Mouse (Mus musculus): ENCODE data around the gene Chsy1.
A peak's percentile ranks its signal among the peaks of the same experiment; 100 is the strongest.

Chsy1 gene

DNA sequence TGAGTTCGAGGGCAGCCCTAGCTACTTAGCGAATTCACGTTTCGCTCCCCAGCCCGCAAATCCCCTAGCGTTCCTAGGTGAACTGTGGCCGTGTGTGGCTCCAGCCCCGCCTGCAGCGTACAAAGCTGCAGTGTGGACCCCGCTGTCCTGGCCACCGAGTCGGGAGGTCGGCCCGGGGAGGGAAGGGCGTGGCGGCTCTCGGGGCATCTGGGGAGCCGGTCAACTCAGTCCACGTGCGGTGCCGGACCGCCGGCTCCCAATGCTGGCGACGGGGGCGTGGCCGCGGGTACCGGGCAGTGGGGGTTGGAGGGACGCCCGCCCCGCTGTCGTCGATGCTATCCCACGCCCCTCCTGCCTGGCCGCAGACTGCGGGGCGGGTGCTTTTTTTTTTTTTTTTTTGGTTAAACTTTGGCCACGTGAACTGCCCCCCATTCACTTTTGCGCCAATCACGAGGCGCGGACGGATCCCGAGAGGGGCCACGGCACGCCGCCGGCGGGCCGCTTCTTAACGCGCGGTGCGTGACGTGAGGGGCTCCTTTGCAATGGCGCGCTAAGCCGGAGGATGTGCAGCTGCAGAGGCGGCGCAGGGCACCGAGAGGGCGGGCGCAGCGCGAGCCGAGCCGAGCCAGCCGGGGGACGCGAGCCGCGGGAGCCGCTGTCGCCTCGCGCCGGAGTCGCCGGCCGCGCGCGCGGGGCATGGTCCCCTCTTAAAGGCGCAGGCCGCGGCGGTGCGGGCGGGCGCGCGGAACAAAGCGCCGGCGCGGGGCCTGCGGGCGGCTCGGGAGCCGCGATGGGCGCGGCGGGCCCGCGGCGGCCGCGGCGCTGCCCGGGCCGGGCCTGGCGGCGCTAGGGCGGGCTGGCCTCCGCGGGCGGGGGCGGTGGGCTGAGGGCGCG lies at the start of gene Chsy1:
Gene Chsy1, plus strand, starts transcription at position 555 of the 894 bp plus-strand sequence.
- peak; percentile 69 for ATAC-seq (ENCODE audit: insufficient number of reproducible peaks, low FRiP score, low TSS enrichment)

DNA sequence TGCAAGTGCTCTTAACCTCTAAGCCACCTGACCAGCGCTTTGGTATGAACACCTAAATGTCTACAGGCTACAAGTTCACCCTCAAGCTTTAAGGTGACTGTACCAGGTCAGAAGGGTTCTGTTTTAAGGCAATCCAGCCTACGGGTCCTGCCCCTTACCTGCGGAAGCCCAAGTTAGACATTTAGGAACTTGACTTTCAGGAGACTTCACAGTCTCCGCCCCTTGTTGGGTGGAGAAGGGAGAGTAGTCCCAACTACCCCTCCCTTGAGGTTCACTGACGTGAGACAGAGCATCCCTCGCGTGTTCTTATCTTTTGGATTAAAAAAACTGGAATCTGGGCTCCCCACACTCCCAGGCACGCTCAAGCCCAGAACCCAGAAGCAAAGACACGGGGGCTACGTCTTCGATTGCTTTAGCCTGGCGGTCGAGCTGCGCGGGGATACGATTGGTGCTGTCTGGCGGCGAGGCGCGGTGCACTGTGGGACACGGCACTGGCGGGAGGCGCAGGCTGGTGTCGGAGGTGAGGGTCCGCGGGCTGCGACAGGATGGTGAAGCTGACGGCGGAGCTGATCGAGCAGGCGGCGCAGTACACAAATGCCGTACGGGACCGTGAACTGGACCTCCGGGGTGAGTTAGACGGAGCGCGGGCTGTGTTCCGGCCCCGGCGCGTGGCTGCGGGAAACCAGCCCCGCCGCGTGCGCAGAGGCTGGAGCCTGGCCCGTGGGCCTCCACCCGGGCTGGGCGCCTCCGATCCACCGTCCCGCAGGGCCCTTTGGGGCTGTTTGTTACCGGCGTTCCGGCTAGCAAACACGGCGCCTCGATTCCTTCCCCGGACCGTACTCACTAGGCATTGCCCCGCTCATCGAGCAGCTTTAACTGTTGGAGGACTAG lies 49.0 kb upstream of the Chsy1 start:
- peak; percentile 91 for ATAC-seq (ENCODE audit: insufficient number of reproducible peaks, low FRiP score, low TSS enrichment)

DNA sequence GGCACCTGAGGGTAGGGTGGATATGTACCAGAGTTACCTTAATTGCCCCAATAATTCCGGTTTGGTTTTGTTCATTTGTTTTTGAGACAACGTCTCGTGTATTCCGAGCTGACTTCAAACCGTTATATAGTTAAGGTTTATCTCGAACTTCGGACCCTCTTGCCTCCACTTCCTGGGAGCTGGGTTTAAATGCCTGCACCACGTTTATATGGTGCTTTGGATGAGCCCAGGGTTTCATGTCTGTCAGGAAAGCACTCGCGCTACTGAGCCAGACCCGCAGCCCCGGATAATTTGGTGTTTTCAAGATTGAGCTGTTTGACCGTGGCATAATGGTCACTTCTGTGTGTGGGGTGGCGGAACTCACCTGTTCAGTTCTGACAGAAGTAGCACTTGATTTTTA lies 48.3 kb upstream of the Chsy1 start:
- ATAC-seq (ENCODE audit: insufficient number of reproducible peaks, low FRiP score, low TSS enrichment), result no peak

DNA sequence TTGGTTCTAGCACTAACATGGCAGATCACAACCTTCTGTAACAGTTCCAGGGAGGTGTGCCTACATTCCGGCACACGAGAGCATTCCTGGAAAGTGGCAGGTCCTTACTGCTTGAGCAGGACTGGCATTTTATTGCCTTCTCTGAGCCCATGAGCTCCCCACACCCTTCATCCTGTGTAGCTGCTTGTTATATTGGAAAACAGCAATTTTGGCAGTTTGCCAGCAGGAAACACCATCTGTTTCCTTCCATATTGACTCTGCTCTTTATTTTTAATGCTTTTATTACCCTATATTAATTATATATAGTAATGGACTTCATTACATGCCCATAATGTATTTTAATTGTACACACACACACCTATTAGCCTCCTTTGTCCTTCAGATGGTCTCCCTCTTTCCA lies 32.9 kb upstream of the Chsy1 start:
- ATAC-seq (ENCODE audit: insufficient number of reproducible peaks, low FRiP score, low TSS enrichment), result no peak

DNA sequence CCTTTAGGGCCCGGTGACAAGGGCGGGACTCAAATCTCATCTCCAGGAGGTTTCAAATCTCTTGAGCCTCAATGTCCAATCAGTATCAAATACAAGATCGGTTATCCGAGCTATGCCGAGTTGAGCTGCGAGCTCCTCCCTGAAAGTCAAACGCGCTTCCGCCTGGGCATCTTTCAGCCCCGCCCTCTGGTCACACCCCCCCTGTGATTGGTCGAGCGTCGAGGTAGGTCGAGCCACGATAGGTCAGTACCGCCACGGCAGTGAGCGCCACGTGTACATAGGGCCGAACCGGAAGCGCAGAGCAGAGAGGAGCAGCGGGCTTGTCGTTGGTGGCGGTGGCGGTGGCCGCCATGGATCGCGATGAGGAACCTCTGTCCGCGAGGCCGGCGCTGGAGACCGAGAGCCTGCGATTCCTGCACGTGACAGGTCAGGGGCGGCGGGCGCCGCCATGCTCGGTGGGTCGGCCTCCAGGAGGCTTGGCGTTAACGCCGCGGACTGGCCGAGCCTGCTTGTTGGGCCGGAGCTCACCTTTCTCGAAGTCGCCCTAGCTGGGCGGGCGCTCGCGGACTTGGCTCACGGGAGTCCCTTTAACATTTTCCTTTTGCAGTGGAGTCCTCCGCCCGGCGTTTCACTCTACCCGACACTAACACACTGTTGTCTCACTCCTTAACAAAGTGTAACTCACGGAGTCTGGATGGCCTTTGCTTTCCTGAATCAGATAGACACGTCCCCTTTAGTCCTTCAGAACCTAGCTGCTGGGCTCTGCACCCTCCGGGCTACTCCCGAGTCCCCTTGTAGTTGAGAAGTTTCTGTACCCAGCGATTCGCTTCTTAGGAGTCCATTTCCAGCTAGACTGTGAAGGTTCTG lies 29.7 kb upstream of the Chsy1 start, which contains the start of gene Selenos:
Gene Selenos, plus strand, starts transcription at position 286 of the 867 bp plus-strand sequence.
- ATAC-seq (ENCODE audit: insufficient number of reproducible peaks, low FRiP score, low TSS enrichment), result peak; percentile 99

DNA sequence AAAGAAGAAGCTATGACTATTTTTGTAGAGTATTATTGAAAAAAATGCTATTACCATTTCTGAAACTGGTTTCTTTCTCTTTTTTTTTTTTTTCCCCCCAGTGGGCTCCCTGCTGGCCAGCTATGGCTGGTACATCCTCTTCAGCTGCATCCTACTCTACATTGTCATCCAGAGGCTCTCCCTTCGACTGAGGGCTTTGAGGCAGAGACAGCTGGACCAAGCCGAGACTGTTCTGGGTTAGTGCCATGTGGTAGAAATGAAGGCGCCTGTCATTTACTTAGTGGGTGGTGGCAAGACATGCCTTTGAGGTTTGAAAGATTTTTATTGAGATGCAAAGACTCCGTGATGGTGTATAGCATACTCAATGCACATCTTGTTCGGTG lies 29.1 kb upstream of the Chsy1 start:
- ATAC-seq (ENCODE audit: insufficient number of reproducible peaks, low FRiP score, low TSS enrichment), result no peak

DNA sequence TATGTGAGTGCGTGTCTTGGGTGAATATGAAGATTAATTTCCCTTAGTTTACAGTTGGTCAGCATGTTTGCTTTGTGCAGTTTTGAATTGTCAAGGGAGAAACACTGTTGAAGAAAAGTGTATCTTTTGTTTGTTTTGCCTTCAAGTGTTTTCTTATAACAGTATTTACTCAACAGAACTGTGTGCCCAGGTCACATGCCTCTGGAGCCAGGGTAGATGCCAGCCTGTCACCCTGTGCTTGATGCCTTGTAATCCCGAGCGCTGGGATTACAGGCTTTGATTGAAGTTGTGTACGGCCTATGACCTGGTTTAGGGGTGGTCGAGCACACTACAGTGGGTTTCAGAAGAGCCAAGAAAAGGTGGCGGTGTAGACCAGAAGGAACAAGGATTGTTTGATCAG lies 25.6 kb upstream of the Chsy1 start:
- no peak for ATAC-seq (ENCODE audit: insufficient number of reproducible peaks, low FRiP score, low TSS enrichment)

DNA sequence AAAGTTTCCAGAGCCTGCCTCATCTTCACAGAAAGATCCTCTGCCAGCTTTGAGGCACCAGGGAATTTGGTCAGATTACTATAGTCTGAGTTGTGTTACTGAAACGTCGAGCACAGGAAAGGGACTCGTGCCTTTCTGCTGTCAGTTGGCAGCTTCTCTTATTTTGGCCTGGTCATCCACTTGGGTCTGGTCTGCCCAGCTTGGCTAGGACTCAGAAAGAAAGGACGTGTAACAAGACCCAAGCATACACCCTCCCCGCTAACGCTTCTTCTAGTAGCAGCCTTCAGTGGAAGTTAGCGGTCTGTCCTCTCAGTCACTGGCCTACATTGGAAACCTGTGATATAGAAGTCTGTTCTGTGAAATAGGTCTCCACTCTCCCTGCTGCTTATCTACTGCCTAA lies 24.8 kb upstream of the Chsy1 start:
- no peak for ATAC-seq (ENCODE audit: insufficient number of reproducible peaks, low FRiP score, low TSS enrichment)

DNA sequence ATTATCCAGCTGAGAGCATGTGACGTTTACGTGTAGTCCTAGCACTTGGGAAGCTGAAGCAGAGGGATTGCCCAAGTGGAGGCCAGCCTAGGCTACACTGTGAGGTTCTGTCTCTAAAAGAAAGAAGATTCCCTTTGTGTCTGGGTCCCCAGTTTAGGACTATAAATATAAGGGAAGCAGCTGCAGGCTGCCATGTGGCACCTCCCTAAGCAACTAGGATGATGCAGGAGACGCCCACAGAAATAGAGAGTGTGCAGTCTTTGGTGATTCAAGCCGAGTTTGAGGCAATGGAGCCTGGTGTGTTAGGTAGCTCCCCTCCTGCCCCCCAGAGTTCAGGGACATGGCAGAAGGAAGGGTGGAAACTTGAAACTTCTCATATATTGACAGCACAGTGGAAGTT lies 21.7 kb upstream of the Chsy1 start:
- ATAC-seq (ENCODE audit: insufficient number of reproducible peaks, low FRiP score, low TSS enrichment), result no peak

DNA sequence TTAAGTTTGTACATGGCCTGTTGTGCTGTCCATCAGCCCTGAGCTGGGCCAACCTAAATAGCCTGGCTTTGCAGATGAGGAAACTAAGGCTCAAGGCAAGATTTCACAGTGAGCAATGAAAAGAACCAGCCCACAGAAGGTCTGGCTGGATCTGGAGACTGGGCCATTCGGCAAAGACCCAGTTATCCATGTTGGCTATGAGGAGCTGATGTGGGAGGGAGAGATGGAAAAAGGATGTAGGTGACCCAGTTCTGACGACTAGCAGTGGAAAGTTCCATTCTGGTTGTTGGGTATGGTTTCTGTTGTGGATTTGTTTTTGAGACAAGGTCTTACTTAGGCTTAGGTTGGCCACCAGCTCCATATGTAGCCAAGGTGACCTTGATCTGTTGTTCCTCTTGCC lies 21.2 kb upstream of the Chsy1 start:
- no peak for ATAC-seq (ENCODE audit: insufficient number of reproducible peaks, low FRiP score, low TSS enrichment)

DNA sequence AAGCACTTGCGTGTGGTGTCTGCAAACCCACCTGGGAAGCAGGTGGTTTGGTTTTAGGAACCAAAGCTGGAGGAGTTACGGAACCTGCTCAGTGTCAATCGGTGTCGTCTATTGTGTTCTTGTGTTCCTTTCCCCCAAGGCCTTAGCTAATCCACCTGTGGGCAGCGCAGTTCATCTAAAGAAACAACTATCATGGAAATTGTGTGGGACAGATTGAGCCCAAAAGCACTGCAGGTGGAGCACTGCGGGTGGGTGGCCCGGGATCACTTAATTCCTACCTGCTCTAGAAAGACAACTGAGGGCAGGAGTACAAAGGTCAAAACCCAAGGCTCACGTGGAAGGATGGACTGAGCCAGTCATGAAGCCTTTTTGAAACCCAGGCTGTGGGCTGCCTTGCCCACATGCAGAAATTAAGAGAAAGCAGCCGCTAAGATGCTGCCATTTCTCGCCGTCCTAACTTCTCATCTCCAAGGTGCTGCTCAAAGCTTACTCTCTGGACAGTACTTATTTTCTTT lies 18.6 kb upstream of the Chsy1 start:
- ATAC-seq (ENCODE audit: insufficient number of reproducible peaks, low FRiP score, low TSS enrichment), result no peak

DNA sequence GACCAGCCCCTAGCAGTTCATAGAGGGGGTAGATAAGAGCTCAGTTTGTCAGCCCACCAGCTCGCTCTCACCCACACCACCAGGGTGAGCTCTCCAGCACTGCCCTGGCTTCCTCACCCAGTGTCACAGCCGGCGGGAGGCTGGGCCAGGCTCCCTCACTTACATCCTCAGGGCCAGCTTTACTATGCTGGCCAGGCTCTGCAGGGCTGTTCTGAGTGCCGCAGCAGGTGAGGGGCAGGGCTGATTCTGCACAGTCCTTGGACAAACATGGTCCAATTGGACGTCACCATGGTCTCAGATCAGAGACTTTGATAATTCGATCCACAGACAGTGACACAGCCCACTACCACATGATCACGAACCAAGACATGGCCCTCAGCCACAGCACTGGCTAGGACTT lies 17.8 kb upstream of the Chsy1 start:
- no peak for ATAC-seq (ENCODE audit: insufficient number of reproducible peaks, low FRiP score, low TSS enrichment)

DNA sequence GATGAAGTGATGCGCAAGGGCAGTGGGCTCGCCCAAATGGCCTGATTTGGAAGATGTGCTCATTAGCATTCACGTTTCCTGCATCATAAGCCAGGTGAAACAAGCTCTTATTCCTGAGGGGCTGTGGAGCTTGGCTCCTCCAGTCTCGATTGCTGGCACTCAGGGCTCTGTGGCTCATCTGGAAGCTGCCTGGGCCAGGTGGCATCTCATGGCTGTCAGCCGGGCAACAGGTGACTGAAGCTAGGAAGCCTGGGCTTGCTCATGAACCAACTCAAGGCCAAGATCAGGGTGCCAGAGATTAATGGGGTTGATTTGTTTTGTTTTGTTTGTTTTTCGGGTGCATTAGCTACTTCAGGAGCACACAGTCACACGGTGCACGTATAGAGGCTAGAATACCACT lies 16.7 kb upstream of the Chsy1 start:
- no peak for ATAC-seq (ENCODE audit: insufficient number of reproducible peaks, low FRiP score, low TSS enrichment)

DNA sequence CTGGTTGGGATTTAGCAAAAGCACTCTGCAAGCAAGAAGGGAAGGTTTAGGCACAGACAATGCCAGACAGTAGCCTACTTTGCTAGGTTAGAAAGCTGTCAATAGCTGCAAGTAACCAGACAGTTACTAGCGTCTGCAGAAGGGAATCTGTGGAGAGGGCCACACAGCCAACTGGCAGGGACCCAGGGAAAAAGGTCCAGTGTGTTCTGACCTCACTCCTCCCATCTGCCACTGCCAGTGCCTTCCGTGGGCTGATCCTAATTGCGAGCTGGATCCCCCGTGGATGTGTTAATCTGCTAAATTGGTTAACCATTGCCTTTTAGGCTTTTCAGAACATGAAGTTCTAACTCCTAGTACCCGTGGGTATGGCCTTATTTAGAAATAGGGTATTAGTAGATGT lies 15.2 kb upstream of the Chsy1 start:
- no peak for ATAC-seq (ENCODE audit: insufficient number of reproducible peaks, low FRiP score, low TSS enrichment)

DNA sequence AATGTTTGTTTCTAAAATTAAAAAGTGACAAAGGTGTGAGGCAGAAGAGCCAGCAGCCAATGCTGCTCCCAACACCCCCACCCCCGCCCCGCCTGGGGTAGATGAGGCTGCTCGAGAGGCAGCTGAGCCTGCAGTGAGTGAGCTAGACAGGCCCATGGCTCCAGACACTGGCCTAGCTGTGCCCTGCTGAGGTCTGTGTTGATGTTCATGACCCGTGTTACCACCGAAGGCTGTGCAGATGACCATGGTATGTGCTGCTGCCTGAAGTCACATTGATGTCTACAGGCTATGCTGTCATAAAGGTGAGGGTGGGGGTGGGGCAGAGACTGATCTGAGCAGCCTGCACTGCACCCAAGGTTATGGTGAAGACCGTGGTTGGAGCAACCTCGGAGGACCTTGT lies 10.5 kb upstream of the Chsy1 start:
- ATAC-seq (ENCODE audit: insufficient number of reproducible peaks, low FRiP score, low TSS enrichment), result no peak

DNA sequence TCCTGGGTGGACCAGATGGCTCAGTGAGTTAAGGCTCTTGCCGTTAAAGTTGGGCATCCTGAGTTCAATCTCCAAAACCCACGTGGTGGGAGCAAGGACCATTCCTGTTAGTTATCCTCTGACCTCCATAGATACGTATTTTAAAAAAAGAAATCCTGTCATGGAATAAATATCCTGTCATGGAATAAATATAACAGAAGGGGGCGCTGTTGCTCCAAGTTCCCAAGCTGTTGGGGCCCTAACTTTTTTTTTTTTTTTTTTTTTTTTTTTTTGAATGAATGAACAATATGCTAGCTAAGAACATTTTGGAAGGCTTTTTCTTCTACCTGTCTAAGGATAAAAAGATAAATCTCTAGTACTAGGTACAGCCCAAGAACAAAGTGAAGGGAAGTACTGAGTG lies 7.4 kb upstream of the Chsy1 start:
- no peak for ATAC-seq (ENCODE audit: insufficient number of reproducible peaks, low FRiP score, low TSS enrichment)

DNA sequence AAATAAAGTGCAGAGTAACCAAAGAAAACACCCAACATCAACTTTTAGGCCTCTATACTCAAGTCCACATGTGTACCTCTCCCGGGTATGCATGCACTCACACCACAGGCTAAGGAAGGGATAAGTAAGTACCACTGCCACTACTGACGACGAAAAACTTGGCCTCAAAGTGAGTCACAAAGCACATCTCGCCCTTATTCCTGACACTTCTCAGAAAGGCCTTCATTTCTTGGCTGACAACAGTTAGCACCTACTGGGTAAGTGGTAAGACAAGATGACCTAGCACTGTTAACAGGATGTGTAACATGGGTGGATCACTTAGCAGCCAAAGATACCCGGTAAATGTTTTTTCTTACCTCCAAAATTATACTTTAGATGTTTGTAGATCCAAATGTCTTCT lies 4.8 kb upstream of the Chsy1 start:
- ATAC-seq (ENCODE audit: insufficient number of reproducible peaks, low FRiP score, low TSS enrichment), result no peak

DNA sequence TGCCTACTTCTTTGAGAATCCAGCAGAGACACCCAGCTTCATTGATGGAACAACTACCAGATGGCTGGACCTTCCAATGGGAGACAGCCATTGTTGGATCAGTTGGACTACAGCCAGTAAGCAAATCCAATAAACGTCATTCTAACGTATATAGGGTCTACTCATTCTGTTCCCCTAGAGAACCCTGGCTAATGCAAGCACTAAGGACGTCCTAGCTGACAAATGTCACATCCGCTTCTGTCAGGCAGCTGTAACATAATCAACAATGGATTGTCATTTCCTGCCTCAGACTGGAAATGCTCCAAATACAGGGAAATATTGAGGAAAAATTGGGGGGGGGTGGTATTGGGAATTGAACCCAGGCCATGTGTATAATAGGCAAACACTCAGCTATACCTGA lies 3.5 kb upstream of the Chsy1 start:
- no peak for ATAC-seq (ENCODE audit: insufficient number of reproducible peaks, low FRiP score, low TSS enrichment)

DNA sequence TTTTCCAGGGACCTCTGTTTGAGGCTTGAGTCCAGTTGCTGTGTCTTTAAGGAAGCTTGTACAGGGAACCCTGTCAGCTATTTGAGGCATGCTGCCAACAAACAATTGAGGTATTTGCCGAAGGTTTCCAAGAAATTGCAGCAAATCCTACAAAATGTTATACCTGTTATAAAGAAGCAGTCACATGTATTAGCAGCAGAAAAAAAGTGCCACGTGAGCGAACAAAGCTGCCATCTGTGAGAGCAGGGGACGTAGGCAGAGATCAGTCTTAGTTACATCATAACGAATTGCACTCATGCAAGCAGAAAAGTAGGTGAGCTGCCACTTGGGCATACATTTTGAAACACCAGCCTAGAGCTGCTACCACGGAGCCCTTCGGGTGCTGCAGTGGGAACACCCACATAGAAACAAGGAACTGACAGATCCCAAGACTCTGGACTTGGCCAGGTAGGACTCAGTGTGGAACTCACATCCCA lies 2.7 kb upstream of the Chsy1 start:
- ATAC-seq (ENCODE audit: insufficient number of reproducible peaks, low FRiP score, low TSS enrichment), result no peak

DNA sequence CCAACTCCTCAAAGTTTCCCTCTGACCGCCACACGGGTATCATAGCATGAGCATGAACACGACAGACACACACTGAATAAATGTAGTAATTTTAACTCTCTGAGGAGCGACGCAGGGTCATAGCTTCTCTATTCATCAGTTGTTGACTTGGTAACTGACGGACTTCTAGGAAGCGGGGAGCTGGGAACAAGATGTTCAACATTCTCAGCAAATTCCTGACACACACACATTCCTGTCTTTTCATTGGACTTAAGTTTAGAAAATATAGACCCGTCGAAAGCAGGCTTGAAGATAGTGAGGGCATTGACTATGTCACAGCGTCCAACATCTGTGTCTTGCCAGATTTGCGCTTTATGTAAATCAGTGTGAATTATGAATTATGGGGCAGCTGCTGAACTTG lies 2.1 kb upstream of the Chsy1 start:
- no peak for ATAC-seq (ENCODE audit: insufficient number of reproducible peaks, low FRiP score, low TSS enrichment)

Data from cerebellum, adult (tissue).